In genomic region chr14:78237238-78237637, GRCm38 (mm10) we compare ENCODE assay signal across 22 mouse cellular contexts.
A peak's percentile ranks its signal among the peaks of the same experiment; 100 is the strongest.
DNase-seq lines count a peak whose midpoint lies in the region; ATAC-seq and TF ChIP-seq lines count a peak whose summit lies in the region.
"Had no signal": no experiment of that assay in that cellular context is flagged by ENCODE, and none has a peak within 500 bp of the region (broad histone marks: within the 10 kb centered on the region; RNA-seq: fewer than 3 reads in every experiment).

No protein-coding gene starts in this region.

- 61% methylated on average over 6 of the region's 6 CpGs for WGBS in intestine, embryonic 14.5 days
- WGBS in intestine, embryonic 16.5 days, result 64% methylated on average over 6 of the region's 6 CpGs
- 42% methylated on average over 6 of the region's 6 CpGs for whole genome bisulfite sequencing in lung, embryonic 14.5 days

- no peak overlapping the region for H3K27ac ChIP-seq in intestine, embryonic 14.5 days (ENCODE audit: low read depth)
- H3K27ac ChIP-seq in intestine, embryonic 16.5 days (ENCODE audit: low read length), result no peak overlapping the region
- no peak overlapping the region for H3K27ac ChIP-seq in lung, embryonic 14.5 days (ENCODE audit: low read depth)
- H3K27ac ChIP-seq: hindbrain, embryonic 15.5 days; limb, embryonic 15.5 days; macrophage; midbrain, embryonic 12.5 days had no signal

- no peak for TF ChIP-seq CTCF in lung, embryonic 14.5 days (IDR thresholded peaks at IDR 0.05; ENCODE audit: low read depth)

- no peaks in the 10 kb centered on the region for H3K9me3 ChIP-seq in intestine, embryonic 14.5 days (ENCODE audit: control insufficient read depth, low read length)
- H3K9me3 ChIP-seq in intestine, embryonic 16.5 days (ENCODE audit: control insufficient read depth, low read length), result no peaks in the 10 kb centered on the region
- H3K9me3 ChIP-seq in lung, embryonic 14.5 days (ENCODE audit: low read depth, low read length), result no peaks in the 10 kb centered on the region
- H3K9me3 ChIP-seq: hindbrain, embryonic 15.5 days; limb, embryonic 15.5 days; midbrain, embryonic 12.5 days had no signal

- no peaks in the 10 kb centered on the region for H3K36me3 ChIP-seq in intestine, embryonic 14.5 days (ENCODE audit: control insufficient read depth, insufficient read depth, low read length)
- no peaks in the 10 kb centered on the region for H3K36me3 ChIP-seq in intestine, embryonic 16.5 days (ENCODE audit: control insufficient read depth, insufficient read depth, low read length)
- no peaks in the 10 kb centered on the region for H3K36me3 ChIP-seq in lung, embryonic 14.5 days (ENCODE audit: insufficient read depth)
- H3K36me3 ChIP-seq: G1E; hindbrain, embryonic 15.5 days; limb, embryonic 15.5 days; midbrain, embryonic 12.5 days had no signal

- H3K4me3 ChIP-seq in intestine, embryonic 14.5 days (ENCODE audit: low read depth, low read length), result no peak overlapping the region
- no peak overlapping the region for H3K4me3 ChIP-seq in intestine, embryonic 16.5 days (ENCODE audit: low read length)
- H3K4me3 ChIP-seq in lung, embryonic 14.5 days (ENCODE audit: low read depth, low read length), result no peak overlapping the region
- H3K4me3 ChIP-seq: hindbrain, embryonic 15.5 days; limb, embryonic 15.5 days; midbrain, embryonic 12.5 days; myocyte had no signal

- no peak overlapping the region for H3K9ac ChIP-seq in intestine, embryonic 14.5 days (ENCODE audit: low read length)
- H3K9ac ChIP-seq in intestine, embryonic 16.5 days (ENCODE audit: low read depth, low read length), result no peak overlapping the region
- no peak overlapping the region for H3K9ac ChIP-seq in lung, embryonic 14.5 days
- H3K9ac ChIP-seq: hindbrain, embryonic 15.5 days; limb, embryonic 15.5 days; midbrain, embryonic 12.5 days had no signal

- no peaks in the 10 kb centered on the region for H3K4me1 ChIP-seq in intestine, embryonic 14.5 days (replicated peaks; ENCODE audit: control insufficient read depth, insufficient read depth, low read length)
- no peaks in the 10 kb centered on the region for H3K4me1 ChIP-seq in intestine, embryonic 16.5 days (ENCODE audit: control insufficient read depth, insufficient read depth, low read length)
- no peaks in the 10 kb centered on the region; the same call in 1 of the 2 replicates for H3K4me1 ChIP-seq in lung, embryonic 14.5 days (ENCODE audit: insufficient read depth)
- H3K4me1 ChIP-seq: hindbrain, embryonic 15.5 days had no signal

- ATAC-seq in intestine, embryonic 14.5 days (replicated peaks; ENCODE audit: low FRiP score, low TSS enrichment, low read depth), result no peak
- no peak for ATAC-seq in intestine, embryonic 16.5 days
- peak; percentile 83 for ATAC-seq in lung, embryonic 14.5 days (ENCODE audit: insufficient read depth)
- ATAC-seq in common myeloid progenitor, adult 5-6 weeks (replicated peaks; ENCODE audit: low read depth, poor library complexity, severe bottlenecking), result peak; percentile 52; the same call in 1 of the 2 replicates
- ATAC-seq: CD4-positive, CD25-positive, alpha-beta regulatory T cell, adult 4 months had no signal

- no peaks in the 10 kb centered on the region for H3K27me3 ChIP-seq in intestine, embryonic 14.5 days (replicated peaks; ENCODE audit: control insufficient read depth, insufficient read depth, low read length)
- H3K27me3 ChIP-seq in intestine, embryonic 16.5 days (replicated peaks; ENCODE audit: control insufficient read depth, insufficient read depth, low read length), result no peaks in the 10 kb centered on the region
- H3K27me3 ChIP-seq in lung, embryonic 14.5 days (ENCODE audit: insufficient read depth, low read length), result no peaks in the 10 kb centered on the region
- H3K27me3 ChIP-seq: hindbrain, embryonic 15.5 days; limb, embryonic 15.5 days; midbrain, embryonic 12.5 days had no signal

- peak; percentile 55 for DNase-seq in intestine, embryonic 14.5 days (ENCODE audit: low spot score)
- peak; percentile 98 for DNase-seq in lung, embryonic 14.5 days
- no peak for DNase-seq in lung, postnatal 25 days (ENCODE audit: low spot score)
- DNase-seq in lung, postnatal 10 days, result peak; percentile 78
- no peak for DNase-seq in frontal cortex, postnatal 10 days (ENCODE audit: low spot score in 2 of 2)
- DNase-seq in ovary, postnatal 36 days (ENCODE audit: low spot score), result no peak
- DNase-seq: cerebellum, postnatal 14 days; gastrocnemius, postnatal 10 days; kidney, adult 9 months; layer of hippocampus, adult 9-11 months; retina, postnatal 1 day; right cerebral cortex, postnatal 4 days; thymus, postnatal 36 days had no signal

- H3K4me2 ChIP-seq in intestine, embryonic 14.5 days (ENCODE audit: low read length), result no peak overlapping the region
- no peak overlapping the region for H3K4me2 ChIP-seq in intestine, embryonic 16.5 days (ENCODE audit: low read depth, low read length)
- H3K4me2 ChIP-seq in lung, embryonic 14.5 days, result no peak overlapping the region
- H3K4me2 ChIP-seq: hindbrain, embryonic 15.5 days; limb, embryonic 15.5 days; midbrain, embryonic 12.5 days had no signal

Comparison
In these comparisons a context has a peak if more than half of its experiments do, and no peak if none do; other contexts are left out.
1. DNase-seq: peak in intestine, embryonic 14.5 days (single experiment), lung, embryonic 14.5 days (single experiment) and lung, postnatal 10 days (single experiment); none in lung, postnatal 25 days (single experiment), frontal cortex, postnatal 10 days (0 of 2) and ovary, postnatal 36 days (single experiment).
2. ATAC-seq: peak in lung, embryonic 14.5 days (single experiment) and common myeloid progenitor, adult 5-6 weeks (single experiment); none in intestine, embryonic 14.5 days (single experiment) and intestine, embryonic 16.5 days (single experiment).